Mouse (Mus musculus) left cerebral cortex, postnatal 36 days (tissue): ENCODE measurements around the gene Sympk. TPM values are rescaled to one million over a fixed set of nuclear protein-coding genes. Genes with fewer than 3 reads are reported as not detected.

Source experiments
- DNase-seq, 2 experiments: peaks; one replicate each; pipeline ENCODE4 v3.0.0; 2021 to 2022; ENCODE audit warnings: low spot score in 2 of 2, mixed read lengths in 1 of 2
- intact Hi-C: fragments of 180-260 bp; cut with DNase I; formaldehyde crosslinking; loops from one replicate; pipeline ENCODE4 v1.15.1; 2025
- total RNA-seq, 2 experiments: library from RNA; stranded (reverse); gene quantifications; 2 replicates each; pipeline ENCODE4 v1.2.3; 2021

Sympk gene
- total RNA-seq = 100 to 1,000 TPM; 126 to 129 TPM

- intact Hi-C loops = loop anchor here (1.0 kb wide), 1 partner anchor 95 kb away; the partner anchor contains the start of gene Fbxo46
Observed at GRCm38 (mm10) chr7:19024096-19024506, at the start of gene Sympk. Gene Sympk, plus strand, starts transcription at chr7:19024377.

GRCm38 (mm10) chr7:18978381-18978780, 45.8 kb upstream of the Sympk start:
- intact Hi-C loops = no loop called here
- DNase-seq = no peak

More at GRCm38 (mm10) chr7:19024096-19024506, at the start of gene Sympk:
- peak; percentile 94 to 96 for DNase-seq

- intact Hi-C loops = no loop called here
Observed at GRCm38 (mm10) chr7:18986503-18986902, 37.7 kb upstream of the Sympk start.

GRCm38 (mm10) chr7:18987100-18987499, 37.1 kb upstream of the Sympk start, which contains the start of gene Nanos2:
Gene Nanos2, plus strand, starts transcription at chr7:18987400.
- intact Hi-C loops = no loop called here
- DNase-seq = no peak

More at GRCm38 (mm10) chr7:18986503-18986902, 37.7 kb upstream of the Sympk start:
- DNase-seq = no peak

GRCm38 (mm10) chr7:18987747-18988146, 36.4 kb upstream of the Sympk start:
- intact Hi-C loops = no loop called here

GRCm38 (mm10) chr7:18988780-18989179, 35.4 kb upstream of the Sympk start:
- intact Hi-C loops = no loop called here
- no peak for DNase-seq

More at GRCm38 (mm10) chr7:18987747-18988146, 36.4 kb upstream of the Sympk start:
- DNase-seq = no peak

- intact Hi-C loops = loop anchor here (2.0 to 5.0 kb wide), 3 partner anchors 33 to 93 kb away; no protein-coding TSS in a partner anchor
- no peak for DNase-seq
Observed at GRCm38 (mm10) chr7:18989995-18990394, 34.2 kb upstream of the Sympk start.

GRCm38 (mm10) chr7:18990601-18991295, 33.4 kb upstream of the Sympk start, which contains the start of gene Mypop:
Gene Mypop, plus strand, starts transcription at chr7:18991245.
- DNase-seq = peak; percentile 100
- intact Hi-C loops = loop anchor here (2.0 to 5.0 kb wide), 3 partner anchors 33 to 93 kb away; no protein-coding TSS in a partner anchor

- peak; percentile 41 to 46 for DNase-seq
- intact Hi-C loops = loop anchor here (2.0 to 5.0 kb wide), 3 partner anchors 34 to 94 kb away; no protein-coding TSS in a partner anchor
Observed at GRCm38 (mm10) chr7:18991660-18992293, 32.4 kb upstream of the Sympk start.

GRCm38 (mm10) chr7:18992294-18992675, 31.9 kb upstream of the Sympk start:
- peak; percentile 64 to 72 for DNase-seq
- intact Hi-C loops = loop anchor here (5.0 kb wide), 2 partner anchors 35 to 95 kb away; no protein-coding TSS in a partner anchor

GRCm38 (mm10) chr7:18993036-18993435, 31.1 kb upstream of the Sympk start:
- no peak for DNase-seq
- intact Hi-C loops = loop anchor here (5.0 kb wide), 2 partner anchors 36 to 96 kb away; no protein-coding TSS in a partner anchor

GRCm38 (mm10) chr7:18998835-18999234, 25.3 kb upstream of the Sympk start:
- DNase-seq = no peak
- intact Hi-C loops = no loop called here

- DNase-seq = no peak
- intact Hi-C loops = loop anchor here (5.0 kb wide), 1 partner anchor 108 kb away; no protein-coding TSS in a partner anchor
Observed at GRCm38 (mm10) chr7:19000421-19000820, 23.8 kb upstream of the Sympk start.

GRCm38 (mm10) chr7:19001066-19001806, 22.9 kb upstream of the Sympk start:
- intact Hi-C loops = loop anchor here (5.0 kb wide), 1 partner anchor 109 kb away; no protein-coding TSS in a partner anchor
- no peak for DNase-seq

GRCm38 (mm10) chr7:19001807-19002085, 22.4 kb upstream of the Sympk start:
- no peak for DNase-seq
- intact Hi-C loops = loop anchor here (5.0 kb wide), 1 partner anchor 109 kb away; no protein-coding TSS in a partner anchor

- intact Hi-C loops = loop anchor here (5.0 kb wide), 1 partner anchor 110 kb away; no protein-coding TSS in a partner anchor
Observed at GRCm38 (mm10) chr7:19002115-19002514, 22.1 kb upstream of the Sympk start.

GRCm38 (mm10) chr7:19002848-19003498, 21.2 kb upstream of the Sympk start:
- intact Hi-C loops = loop anchor here (5.0 kb wide), 1 partner anchor 111 kb away; no protein-coding TSS in a partner anchor

More at GRCm38 (mm10) chr7:19002115-19002514, 22.1 kb upstream of the Sympk start:
- no peak for DNase-seq

GRCm38 (mm10) chr7:19003902-19004630, 20.1 kb upstream of the Sympk start, which contains the start of gene Irf2bp1:
Gene Irf2bp1, plus strand, starts transcription at chr7:19004044.
- peak; percentile 94 to 95 for DNase-seq
- intact Hi-C loops = loop anchor here (5.0 kb wide), 1 partner anchor 112 kb away; no protein-coding TSS in a partner anchor

More at GRCm38 (mm10) chr7:19002848-19003498, 21.2 kb upstream of the Sympk start:
- DNase-seq = peak; percentile 79 to 83
